Mouse (Mus musculus): ENCODE data around the gene Rbfox3. TPM values are rescaled to one million over a fixed set of nuclear protein-coding genes. Genes with fewer than 3 reads are reported as not detected.
A peak's percentile ranks its signal among the peaks of the same experiment; 100 is the strongest.

Rbfox3 gene
- polyA plus RNA-seq, 1 experiment from 2014 or later, result 69.3 TPM

GRCm38 (mm10) chr11:118769542-118769941 lies 141.9 kb downstream of the Rbfox3 start:
- DNase-seq (ENCODE audit: low spot score) (no peak), ATAC-seq (ENCODE audit: low FRiP score) (no peak)
- WGBS, result 55% methylated on average over 2 of the region's 2 CpGs
- Histone ChIP-seq H3K27ac (peak overlapping the region; percentile 73), H3K4me2 (replicated peaks) (no peak overlapping the region), H3K27me3 (ENCODE audit: control insufficient read depth, insufficient read depth, low read length) (no peaks in the 10 kb centered on the region), H3K9me3 (ENCODE audit: control insufficient read depth, low read length) (no peaks in the 10 kb centered on the region), H3K9ac (no peak overlapping the region), H3K36me3 (replicated peaks; ENCODE audit: control insufficient read depth, insufficient read depth) (no peaks in the 10 kb centered on the region), H3K4me1 (replicated peaks; ENCODE audit: control insufficient read depth, insufficient read depth, low read length) (peaks cover 68% of the 10 kb centered on the region), H3K4me3 (replicated peaks; ENCODE audit: low read length) (no peak overlapping the region)

GRCm38 (mm10) chr11:118768441-118768840 lies 143.0 kb downstream of the Rbfox3 start:
- Histone ChIP-seq H3K4me2 (replicated peaks) (no peak overlapping the region), H3K4me1 (replicated peaks; ENCODE audit: control insufficient read depth, insufficient read depth, low read length) (peaks cover 61% of the 10 kb centered on the region), H3K27me3 (ENCODE audit: control insufficient read depth, insufficient read depth, low read length) (no peaks in the 10 kb centered on the region), H3K27ac (peak overlapping the region; percentile 73), H3K9me3 (ENCODE audit: control insufficient read depth, low read length) (no peaks in the 10 kb centered on the region), H3K9ac (no peak overlapping the region), H3K4me3 (replicated peaks; ENCODE audit: low read length) (no peak overlapping the region), H3K36me3 (replicated peaks; ENCODE audit: control insufficient read depth, insufficient read depth) (no peaks in the 10 kb centered on the region)
- WGBS, result 81% methylated on average over 3 of the region's 3 CpGs
- DNase-seq (ENCODE audit: low spot score) (no peak), ATAC-seq (ENCODE audit: low FRiP score) (no peak)

- Histone ChIP-seq H3K36me3 (replicated peaks; ENCODE audit: control insufficient read depth, insufficient read depth) (no peaks in the 10 kb centered on the region), H3K9me3 (ENCODE audit: control insufficient read depth, low read length) (no peaks in the 10 kb centered on the region), H3K27ac (peak overlapping the region; percentile 69), H3K27me3 (ENCODE audit: control insufficient read depth, insufficient read depth, low read length) (no peaks in the 10 kb centered on the region), H3K4me3 (replicated peaks; ENCODE audit: low read length) (no peak overlapping the region), H3K4me2 (replicated peaks) (no peak overlapping the region), H3K4me1 (replicated peaks; ENCODE audit: control insufficient read depth, insufficient read depth, low read length) (peaks cover 50% of the 10 kb centered on the region), H3K9ac (no peak overlapping the region)
- ATAC-seq (ENCODE audit: low FRiP score) (no peak), DNase-seq (ENCODE audit: low spot score) (no peak)
- 48% methylated on average over 4 of the region's 4 CpGs for WGBS
These were observed 144.0 kb downstream of the Rbfox3 start for GRCm38 (mm10) chr11:118767411-118767810.

- DNase-seq (ENCODE audit: low spot score) (no peak), ATAC-seq (ENCODE audit: low FRiP score) (no peak)
- Histone ChIP-seq H3K36me3 (replicated peaks; ENCODE audit: control insufficient read depth, insufficient read depth) (no peaks in the 10 kb centered on the region), H3K27ac (peak overlapping the region; percentile 78), H3K9me3 (ENCODE audit: control insufficient read depth, low read length) (no peaks in the 10 kb centered on the region), H3K4me2 (replicated peaks) (no peak overlapping the region), H3K9ac (no peak overlapping the region), H3K27me3 (ENCODE audit: control insufficient read depth, insufficient read depth, low read length) (no peaks in the 10 kb centered on the region), H3K4me1 (replicated peaks; ENCODE audit: control insufficient read depth, insufficient read depth, low read length) (peaks cover 12% of the 10 kb centered on the region), H3K4me3 (replicated peaks; ENCODE audit: low read length) (no peak overlapping the region)
- 70% methylated on average over 12 of the region's 12 CpGs for WGBS
These were observed 151.0 kb downstream of the Rbfox3 start for GRCm38 (mm10) chr11:118760296-118760988.

GRCm38 (mm10) chr11:118759228-118759627 lies 152.2 kb downstream of the Rbfox3 start:
- Histone ChIP-seq H3K27me3 (ENCODE audit: control insufficient read depth, insufficient read depth, low read length) (no peaks in the 10 kb centered on the region), H3K4me1 (replicated peaks; ENCODE audit: control insufficient read depth, insufficient read depth, low read length) (peaks cover 24% of the 10 kb centered on the region), H3K9me3 (ENCODE audit: control insufficient read depth, low read length) (no peaks in the 10 kb centered on the region), H3K36me3 (replicated peaks; ENCODE audit: control insufficient read depth, insufficient read depth) (no peaks in the 10 kb centered on the region), H3K27ac (no peak overlapping the region), H3K9ac (no peak overlapping the region), H3K4me2 (replicated peaks) (no peak overlapping the region), H3K4me3 (replicated peaks; ENCODE audit: low read length) (no peak overlapping the region)
- WGBS, result 91% methylated on average over 8 of the region's 8 CpGs
- ATAC-seq (ENCODE audit: low FRiP score) (no peak), DNase-seq (ENCODE audit: low spot score) (no peak)

- ATAC-seq (ENCODE audit: low FRiP score) (no peak), DNase-seq (ENCODE audit: low spot score) (no peak)
- Histone ChIP-seq H3K9ac (no peak overlapping the region), H3K4me3 (replicated peaks; ENCODE audit: low read length) (no peak overlapping the region), H3K9me3 (ENCODE audit: control insufficient read depth, low read length) (no peaks in the 10 kb centered on the region), H3K4me1 (replicated peaks; ENCODE audit: control insufficient read depth, insufficient read depth, low read length) (peaks cover 31% of the 10 kb centered on the region), H3K27ac (no peak overlapping the region), H3K27me3 (ENCODE audit: control insufficient read depth, insufficient read depth, low read length) (no peaks in the 10 kb centered on the region), H3K4me2 (replicated peaks) (no peak overlapping the region), H3K36me3 (replicated peaks; ENCODE audit: control insufficient read depth, insufficient read depth) (no peaks in the 10 kb centered on the region)
- WGBS, result 85% methylated on average over 10 of the region's 10 CpGs
These were observed 153.0 kb downstream of the Rbfox3 start for GRCm38 (mm10) chr11:118758277-118758990.

- Histone ChIP-seq H3K9ac (no peak overlapping the region), H3K4me1 (replicated peaks; ENCODE audit: control insufficient read depth, insufficient read depth, low read length) (peaks cover 32% of the 10 kb centered on the region), H3K27ac (no peak overlapping the region), H3K4me3 (replicated peaks; ENCODE audit: low read length) (no peak overlapping the region), H3K4me2 (replicated peaks) (no peak overlapping the region), H3K27me3 (ENCODE audit: control insufficient read depth, insufficient read depth, low read length) (no peaks in the 10 kb centered on the region), H3K9me3 (ENCODE audit: control insufficient read depth, low read length) (no peaks in the 10 kb centered on the region), H3K36me3 (replicated peaks; ENCODE audit: control insufficient read depth, insufficient read depth) (no peaks in the 10 kb centered on the region)
- DNase-seq (ENCODE audit: low spot score), result no peak
- 64% methylated on average over 1 of the region's 1 CpGs for WGBS
- no peak for ATAC-seq (ENCODE audit: low FRiP score)
These were observed 153.9 kb downstream of the Rbfox3 start for GRCm38 (mm10) chr11:118757488-118757887.

- H3K4me2 ChIP-seq (replicated peaks), result no peak overlapping the region
- no peak for ATAC-seq (ENCODE audit: low FRiP score)
- no peak for DNase-seq (ENCODE audit: low spot score)
These were observed 156.4 kb downstream of the Rbfox3 start for GRCm38 (mm10) chr11:118755003-118755402.

GRCm38 (mm10) chr11:118754535-118754934 lies 156.9 kb downstream of the Rbfox3 start:
- Histone ChIP-seq H3K36me3 (replicated peaks; ENCODE audit: control insufficient read depth, insufficient read depth) (no peaks in the 10 kb centered on the region), H3K4me2 (replicated peaks) (no peak overlapping the region), H3K4me1 (replicated peaks; ENCODE audit: control insufficient read depth, insufficient read depth, low read length) (peaks cover 37% of the 10 kb centered on the region), H3K27me3 (ENCODE audit: control insufficient read depth, insufficient read depth, low read length) (no peaks in the 10 kb centered on the region), H3K9ac (peak overlapping the region; percentile 32; the same call in 1 of the 2 replicates), H3K9me3 (ENCODE audit: control insufficient read depth, low read length) (no peaks in the 10 kb centered on the region), H3K4me3 (replicated peaks; ENCODE audit: low read length) (no peak overlapping the region), H3K27ac (peak overlapping the region; percentile 67; the same call in 1 of the 2 replicates)
- DNase-seq (ENCODE audit: low spot score), result no peak
- 0 out of 2 replicates have a peak, but pooled peaks have one; percentile 35 for ATAC-seq (ENCODE audit: low FRiP score)
- 52% methylated on average over 4 of the region's 4 CpGs for WGBS

More at GRCm38 (mm10) chr11:118755003-118755402, 156.4 kb downstream of the Rbfox3 start:
- H3K4me3 ChIP-seq (replicated peaks; ENCODE audit: low read length), result no peak overlapping the region
- H3K9me3 ChIP-seq (ENCODE audit: control insufficient read depth, low read length), result no peaks in the 10 kb centered on the region
- peaks cover 37% of the 10 kb centered on the region for H3K4me1 ChIP-seq (replicated peaks; ENCODE audit: control insufficient read depth, insufficient read depth, low read length)
- 63% methylated on average over 17 of the region's 17 CpGs for WGBS
- peak overlapping the region; percentile 32; the same call in 1 of the 2 replicates for H3K9ac ChIP-seq
- no peaks in the 10 kb centered on the region for H3K36me3 ChIP-seq (replicated peaks; ENCODE audit: control insufficient read depth, insufficient read depth)
- H3K27me3 ChIP-seq (ENCODE audit: control insufficient read depth, insufficient read depth, low read length), result no peaks in the 10 kb centered on the region
- peak overlapping the region; percentile 67 for H3K27ac ChIP-seq

Data from hindbrain, embryonic 14.5 days (tissue).